Mouse (Mus musculus) E14TG2a.4 (cell line): ENCODE results near the gene Emc1.

Experiments
- CTCF ChIP-seq: conservative IDR thresholded peaks from 2 replicates; pipeline ENCODE4 v1.5.1; 2014; ENCODE audit warnings: low read length
- NANOG ChIP-seq: IDR thresholded peaks from 2 replicates; pipeline ENCODE4 v1.6.1; 2014; ENCODE audit warnings: borderline replicate concordance, low read length, mixed read lengths
- POU5F1 ChIP-seq: IDR thresholded peaks from 2 replicates; pipeline ENCODE4 v1.6.1; 2014; ENCODE audit warnings: low read length, borderline replicate concordance

GRCm38 (mm10) chr4:139352832-139353231 is 445 bp downstream of the Emc1 start:
- no peak for TF ChIP-seq CTCF
- no peak for TF ChIP-seq POU5F1
- TF ChIP-seq NANOG = no peak
